Mouse (Mus musculus) cortical plate, adult 2 months (tissue): ENCODE results near the gene Nr4a2. TPM values are rescaled to one million over a fixed set of nuclear protein-coding genes. Genes with fewer than 3 reads are reported as not detected.

Experiments
- H3K27ac ChIP-seq: fragments of 200-500 bp; 2 replicates; pipeline ENCODE4 v1.5.1; 2012; ENCODE audit warnings: low read length, control low read depth, inconsistent platforms; ENCODE audit not compliant: insufficient read depth
- H3K4me1 ChIP-seq: fragments of 200-500 bp; 2 replicates; pipeline ENCODE4 v1.6.1; 2011; ENCODE audit warnings: low read length; ENCODE audit not compliant: control insufficient read depth, insufficient read depth
- H3K4me3 ChIP-seq: fragments of 200-500 bp; 2 replicates; pipeline ENCODE4 v1.5.1; 2011; ENCODE audit warnings: mild to moderate bottlenecking, low read length, control low read depth; ENCODE audit not compliant: insufficient read depth
- CTCF ChIP-seq: fragments of 200-500 bp; IDR thresholded peaks from 2 replicates; pipeline ENCODE4 v1.5.1; 2011; ENCODE audit warnings: mild to moderate bottlenecking, control low read depth, low read length; ENCODE audit not compliant: insufficient read depth; ENCODE audit errors: extremely low read depth
- POLR2A ChIP-seq: fragments of 200-500 bp; IDR thresholded peaks from 2 replicates; pipeline ENCODE4 v1.6.1; 2011; ENCODE audit warnings: mild to moderate bottlenecking, low read length, control low read depth; ENCODE audit not compliant: insufficient read depth; ENCODE audit errors: extremely low read depth
- polyA plus RNA-seq: library from polyadenylated mRNA; depleted of rRNA; stranded (reverse); fragments of >200 nt; gene quantifications from 2 replicates; pipeline ENCODE4 v1.2.3, GENCODE M21; 2012; rRNA removed

Gene Nr4a2
- polyA plus RNA-seq, 1 experiment, result 21.5 TPM

DNA sequence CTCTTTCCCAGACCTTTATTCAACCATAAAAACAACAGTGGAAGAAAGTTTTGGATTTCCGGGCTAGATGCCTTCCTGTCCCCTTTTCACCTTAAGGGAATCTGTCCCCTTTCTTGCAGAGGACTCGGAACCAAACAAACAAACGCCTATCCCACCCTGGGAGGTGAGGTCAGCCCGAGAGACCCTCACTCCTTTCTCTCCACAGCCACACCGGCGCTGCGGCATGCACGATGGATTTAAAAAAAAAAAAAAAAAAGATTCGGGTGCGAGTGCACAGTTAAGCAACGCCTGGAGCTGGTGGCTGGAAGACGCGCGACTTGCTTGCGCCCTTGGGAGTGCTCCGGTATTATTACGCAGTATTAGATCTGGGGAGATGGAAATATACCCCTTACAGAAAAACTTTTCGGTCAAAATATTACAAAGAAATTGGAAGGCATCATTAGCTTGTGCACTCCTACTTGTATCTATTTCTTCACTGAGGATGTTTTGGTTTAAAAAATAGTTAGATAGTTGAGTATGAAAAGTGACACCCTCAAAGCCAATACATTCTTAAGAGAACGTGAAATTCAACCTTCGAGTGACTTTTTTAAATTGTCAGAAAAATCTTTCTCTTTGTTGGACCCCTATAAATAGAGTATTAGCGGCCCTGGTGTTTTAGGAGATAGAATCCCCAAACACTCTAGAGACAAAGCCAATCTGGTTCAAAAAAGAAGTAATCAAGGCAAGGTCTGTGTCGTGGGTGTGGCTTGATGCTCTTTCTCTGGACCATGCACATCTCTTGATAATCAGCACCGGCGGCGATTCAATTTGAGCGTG is 19.8 kb downstream of the Nr4a2 start:
- no peak overlapping the region for H3K27ac ChIP-seq
- no peak overlapping the region for H3K4me3 ChIP-seq
- H3K4me1 ChIP-seq, result 0 out of 2 replicates have a peak, but pooled peaks cover 2% of the 10 kb centered on the region
- TF ChIP-seq CTCF (no peak), POLR2A (no peak)

DNA sequence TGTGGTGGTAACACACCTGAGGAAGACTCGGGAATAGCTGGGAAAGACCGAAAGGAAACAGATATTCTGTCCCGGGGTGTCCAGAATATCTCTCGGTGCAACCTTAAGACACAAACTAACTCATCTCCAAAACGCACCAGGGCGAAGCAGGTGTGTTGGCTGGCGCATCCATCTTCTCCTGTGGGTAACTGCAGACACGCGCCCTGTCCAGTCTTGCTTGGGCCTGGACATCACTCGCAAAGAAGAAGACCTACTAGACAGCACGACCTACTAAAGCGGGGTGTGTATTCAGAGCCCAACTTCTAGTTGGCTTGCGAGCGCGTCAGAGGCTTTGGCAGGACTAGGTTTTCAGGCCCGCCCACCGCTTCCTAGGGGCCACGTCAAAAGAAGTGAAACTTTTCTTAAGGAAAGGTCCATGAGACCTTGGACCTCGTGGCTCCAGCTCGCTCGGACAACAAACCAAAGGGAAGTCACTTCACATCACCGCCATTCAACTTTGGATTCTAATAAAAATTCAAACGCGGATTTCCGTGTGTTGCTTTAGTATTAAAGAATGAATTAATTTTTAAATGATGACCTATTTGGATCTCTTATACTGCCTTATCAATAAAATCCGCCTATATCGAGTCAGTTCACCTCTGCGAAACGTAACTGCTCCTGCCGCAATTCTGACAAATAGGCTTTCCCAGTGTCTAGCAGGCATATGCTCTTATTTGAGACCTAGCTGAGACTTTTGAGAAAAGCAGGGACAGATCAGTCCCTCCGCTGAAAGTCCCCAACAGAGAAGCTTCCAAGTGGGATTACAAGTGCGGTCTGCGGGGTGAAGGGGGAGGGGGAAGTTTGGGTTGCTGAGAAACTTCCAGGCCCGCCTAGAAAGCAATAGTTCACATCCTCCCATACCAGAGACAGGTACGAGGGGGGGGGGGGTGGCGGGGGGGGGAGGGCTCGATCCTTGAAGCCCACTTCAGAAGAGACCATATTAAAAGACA is 20.7 kb downstream of the Nr4a2 start:
- TF ChIP-seq CTCF (no peak), POLR2A (no peak)
- Histone ChIP-seq H3K27ac (no peak overlapping the region), H3K4me1 (0 out of 2 replicates have a peak, but pooled peaks cover 2% of the 10 kb centered on the region), H3K4me3 (peak overlapping the region; percentile 21)

GRCm38 (mm10) chr2:57102091-57102855 is 21.5 kb downstream of the Nr4a2 start:
- Histone ChIP-seq H3K27ac (no peak overlapping the region), H3K4me1 (0 out of 2 replicates have a peak, but pooled peaks cover 2% of the 10 kb centered on the region), H3K4me3 (peak overlapping the region; percentile 21)
- no peak for TF ChIP-seq POLR2A
- no peak for TF ChIP-seq CTCF

- Histone ChIP-seq H3K27ac (no peak overlapping the region), H3K4me1 (0 out of 2 replicates have a peak, but pooled peaks cover 2% of the 10 kb centered on the region), H3K4me3 (no peak overlapping the region)
- TF ChIP-seq POLR2A (no peak), CTCF (no peak)
These were observed 23.6 kb downstream of the Nr4a2 start for GRCm38 (mm10) chr2:57100241-57100640.

DNA sequence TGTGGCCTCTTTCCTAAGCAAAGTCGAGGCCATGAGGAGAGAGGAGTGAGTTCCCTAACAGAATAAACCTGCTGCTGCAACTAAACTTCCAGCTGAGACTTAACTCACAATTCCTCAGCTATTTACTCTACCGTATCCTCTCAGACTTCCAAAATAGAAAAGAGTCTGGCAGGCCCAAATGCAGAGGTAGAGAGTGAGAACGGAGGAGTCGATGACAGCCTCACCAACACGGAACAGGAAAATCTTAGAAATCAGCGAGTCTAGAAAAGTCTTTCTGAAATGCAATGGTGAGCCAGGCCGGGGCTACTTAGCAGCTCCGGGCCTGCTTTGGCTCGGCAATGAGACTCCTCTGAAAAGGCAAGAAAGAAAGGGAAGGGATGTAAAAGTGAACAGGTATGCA is 51.4 kb downstream of the Nr4a2 start:
- H3K4me1 ChIP-seq, result no peaks in the 10 kb centered on the region
- H3K4me3 ChIP-seq, result no peak overlapping the region
- TF ChIP-seq POLR2A (no peak), CTCF (no peak)
- H3K27ac ChIP-seq, result no peak overlapping the region

DNA sequence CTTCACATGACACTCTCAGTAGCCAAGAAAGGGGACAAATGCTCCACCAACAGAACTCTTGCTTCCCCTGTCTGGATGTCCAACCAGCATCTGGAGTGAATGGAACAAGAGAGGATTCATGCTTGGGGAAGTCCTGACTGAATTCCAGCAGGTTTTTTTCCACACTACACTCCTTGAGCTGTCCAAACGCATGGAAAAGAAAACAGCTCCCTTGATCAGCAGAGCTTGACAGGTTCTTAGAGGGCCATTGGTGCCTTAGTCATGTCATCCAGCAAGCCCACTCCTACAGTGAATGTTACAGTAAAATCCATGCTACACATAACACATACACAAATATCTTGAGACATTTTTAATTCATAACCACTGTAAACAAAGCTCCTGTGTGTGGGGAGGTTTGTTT is 60.3 kb downstream of the Nr4a2 start:
- TF ChIP-seq CTCF (no peak), POLR2A (no peak)
- Histone ChIP-seq H3K4me1 (no peaks in the 10 kb centered on the region), H3K27ac (no peak overlapping the region), H3K4me3 (no peak overlapping the region)

Other genes with a start within 250 kb of the Nr4a2 start
- gene Gpd2, start 113.6 kb upstream of the Nr4a2 start, polyA plus RNA-seq, result 44.1 and 47.8 TPM in 2 replicates